Mouse (Mus musculus) erythroid progenitor cell, adult 5-6 weeks (primary cell): ENCODE results near the gene Rbm47. TPM values are rescaled to one million over a fixed set of nuclear protein-coding genes. Genes with fewer than 3 reads are reported as not detected.

Experiments
- ATAC-seq: replicated peaks from 2 replicates; pipeline ENCODE4 v1.8.0; 2016; ENCODE audit warnings: moderate number of reproducible peaks, mild to moderate bottlenecking, moderate TSS enrichment, inconsistent platforms; ENCODE audit not compliant: poor library complexity, low FRiP score, severe bottlenecking
- total RNA-seq, 2 experiments: library from RNA; stranded (forward) in 1 of 2; stranded (reverse) in 1 of 2; fragments of 150-400 nt in 1 of 2; fragments of 186-747, 209-891 nt in 1 of 2; gene quantifications; 2 replicates each; pipeline versions ENCODE4 v1.2.3 to v1.2.4; 2015 to 2017; ENCODE audit warnings: low replicate concordance in 2 of 2

Rbm47 gene
- total RNA-seq, 2 experiments from 2014 or later, result 0.42 to 4.7 TPM

DNA sequence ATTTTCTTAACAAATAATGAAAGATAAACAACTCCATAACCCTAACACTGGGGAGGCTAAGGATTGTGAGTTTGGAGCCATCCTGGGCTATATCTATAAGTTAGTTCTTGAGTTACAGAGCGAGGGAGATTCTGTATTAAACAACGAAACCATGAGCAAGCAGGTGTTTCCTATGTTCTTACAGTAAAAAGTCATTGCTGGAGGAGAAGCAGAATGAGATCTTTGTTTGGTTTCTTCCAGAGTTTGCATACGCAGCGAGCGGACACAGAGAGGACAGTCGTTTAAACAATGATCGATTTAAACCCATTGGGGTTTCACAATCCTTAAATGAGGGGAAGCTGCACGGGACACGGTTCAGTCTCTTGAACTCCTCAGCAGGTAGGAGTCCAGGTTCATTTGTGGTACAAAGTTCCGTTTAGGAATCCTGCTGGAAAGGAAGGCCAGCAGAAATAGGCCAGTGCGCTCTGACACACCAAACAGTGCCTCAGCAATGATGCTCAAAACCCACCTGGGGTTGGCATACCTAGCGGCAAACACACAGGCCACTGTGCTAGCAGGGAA lies 99.2 kb downstream of the Rbm47 start:
- no peak for ATAC-seq

DNA sequence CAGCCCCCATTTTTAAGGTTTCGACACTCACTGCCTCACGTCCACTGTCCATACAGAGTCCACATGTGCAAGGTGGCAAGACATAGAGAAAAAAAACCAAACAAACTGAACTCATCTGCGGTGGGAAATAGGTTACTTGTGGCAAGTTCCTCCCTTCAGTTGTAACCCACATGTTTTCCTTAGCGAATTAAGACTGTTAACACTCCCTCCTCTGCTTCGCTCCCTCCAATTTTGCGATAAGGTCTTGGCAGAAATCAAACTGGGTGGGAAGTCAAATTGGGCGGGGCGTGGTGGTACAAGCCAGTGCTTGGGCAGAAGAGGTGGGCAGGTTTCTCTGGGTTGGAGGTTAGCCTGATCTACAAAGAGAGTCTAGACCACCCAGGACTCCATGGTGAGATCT lies 101.2 kb downstream of the Rbm47 start:
- ATAC-seq, result no peak

DNA sequence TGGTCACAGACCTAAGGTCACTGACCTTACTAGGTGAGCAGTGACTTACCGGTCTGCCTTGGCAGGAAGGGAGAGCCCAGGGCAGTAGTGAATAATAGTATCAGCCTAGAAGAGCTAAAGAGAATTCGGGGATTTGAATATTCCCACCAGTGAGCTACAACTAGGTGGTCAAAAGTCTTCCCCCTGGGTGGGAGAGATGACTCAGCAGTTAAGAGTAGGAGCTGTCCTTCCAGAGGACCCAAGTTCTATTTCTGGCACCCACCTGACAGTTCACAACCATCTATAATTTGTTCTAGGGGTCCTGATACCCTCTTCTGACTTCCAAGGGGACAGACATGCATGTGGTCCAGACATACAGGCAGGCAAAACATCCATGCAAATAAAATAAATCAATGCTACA lies 102.6 kb downstream of the Rbm47 start:
- no peak for ATAC-seq

DNA sequence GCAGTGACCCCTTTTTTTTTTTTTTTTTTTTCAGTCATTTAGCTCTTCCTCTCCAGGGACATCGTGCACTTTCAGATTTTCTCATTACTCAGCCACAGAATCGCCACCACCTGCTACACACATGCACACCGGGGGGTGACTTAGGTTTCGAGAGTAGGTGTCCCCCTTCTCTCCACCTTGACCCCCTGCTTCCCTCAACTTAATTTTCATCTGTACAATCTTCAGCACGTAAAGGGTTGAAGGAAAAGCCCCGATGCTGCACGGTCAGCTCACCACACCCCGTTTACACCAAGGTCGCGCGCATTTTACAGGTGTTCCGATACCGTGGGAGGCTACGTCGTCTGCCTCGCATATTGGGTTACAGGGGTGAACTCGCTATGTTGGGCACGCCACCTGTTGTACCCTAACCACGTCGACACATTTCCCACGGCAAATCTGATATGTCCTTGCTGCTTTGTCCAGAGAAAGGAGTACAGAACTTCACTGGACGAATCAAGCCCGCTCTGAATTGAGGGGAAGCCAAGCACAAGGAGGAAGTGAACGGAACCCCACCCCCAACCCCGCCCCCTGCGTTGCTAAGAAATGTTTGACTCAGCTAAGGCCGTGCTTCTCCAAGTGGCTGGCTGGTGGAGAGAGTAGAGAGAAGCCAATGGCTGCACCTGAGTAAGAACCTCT lies 103.3 kb downstream of the Rbm47 start:
- ATAC-seq, result no peak

DNA sequence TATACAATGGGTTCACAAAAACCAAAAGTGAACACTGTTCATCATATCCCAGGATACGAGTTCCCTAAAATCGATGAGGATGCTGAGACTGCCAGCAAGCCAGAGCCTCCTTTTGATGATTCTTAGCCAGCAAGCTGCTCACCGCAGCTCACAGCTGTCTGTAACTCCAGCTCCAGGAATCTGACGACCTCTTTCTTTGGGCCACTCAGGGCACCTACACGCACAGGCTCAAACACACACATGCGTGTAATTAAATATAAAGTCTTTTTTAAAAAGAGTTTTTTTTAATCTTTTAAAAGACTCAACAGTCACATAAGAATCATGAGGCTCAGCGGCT lies 103.8 kb downstream of the Rbm47 start:
- ATAC-seq, result no peak

DNA sequence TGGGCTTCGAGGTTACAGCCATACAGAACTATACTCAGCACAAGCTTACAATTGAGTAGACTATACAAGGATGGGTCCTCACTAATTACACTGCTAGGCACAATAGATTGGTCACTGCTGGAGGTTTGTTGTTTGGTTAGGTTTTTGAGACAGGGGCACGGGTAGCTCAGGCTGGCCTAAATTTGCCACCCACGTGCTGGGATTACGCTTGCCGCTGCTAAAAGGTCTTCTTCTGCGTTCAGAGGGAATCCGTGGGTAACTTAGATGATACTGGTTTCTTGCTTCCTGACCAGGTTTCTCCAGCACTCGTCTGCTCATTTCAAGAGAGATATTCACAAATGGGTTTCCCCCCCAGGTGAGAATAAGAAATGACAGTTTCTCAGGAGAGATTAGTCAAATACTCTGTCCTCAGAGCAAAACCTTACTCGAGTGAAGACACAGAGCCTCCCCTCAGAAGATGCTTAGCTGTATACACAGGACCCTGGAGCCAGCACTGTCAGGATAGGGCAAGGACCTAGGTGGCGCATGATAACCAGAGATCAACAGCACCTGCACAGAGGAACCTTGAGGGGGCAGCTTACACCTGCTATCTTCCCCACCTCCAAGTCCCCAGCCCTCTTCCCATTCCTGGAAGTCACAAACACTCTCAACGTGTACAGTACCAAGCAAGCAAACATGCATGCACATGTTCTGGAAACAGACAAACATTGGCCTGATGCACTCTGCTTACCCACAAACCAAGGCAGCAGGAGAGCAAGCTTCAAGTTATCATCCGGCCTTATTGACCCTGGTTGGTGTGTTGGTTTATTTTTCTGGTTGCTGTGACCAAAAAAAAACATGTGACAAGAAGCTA lies 104.6 kb downstream of the Rbm47 start:
- ATAC-seq, result no peak

DNA sequence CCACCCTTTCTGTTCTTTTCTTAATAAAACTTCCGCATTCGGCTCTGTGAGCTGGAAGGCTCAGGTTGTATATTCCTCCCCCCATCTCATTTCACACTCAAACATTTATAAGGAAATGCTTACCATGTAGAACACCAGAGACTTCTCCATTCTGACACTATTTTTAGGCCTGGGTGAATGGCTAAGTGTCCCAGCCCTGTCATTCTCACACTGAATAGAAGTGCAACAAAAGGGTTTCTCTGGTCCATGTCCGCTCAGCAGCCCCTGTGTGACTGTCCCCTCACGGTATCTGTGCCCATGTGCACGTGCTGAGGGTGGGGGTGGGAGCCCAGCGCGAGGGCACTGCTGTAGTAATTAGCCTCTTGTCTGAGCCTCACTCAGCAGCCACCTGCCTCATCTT lies 105.7 kb downstream of the Rbm47 start:
- ATAC-seq, result no peak

DNA sequence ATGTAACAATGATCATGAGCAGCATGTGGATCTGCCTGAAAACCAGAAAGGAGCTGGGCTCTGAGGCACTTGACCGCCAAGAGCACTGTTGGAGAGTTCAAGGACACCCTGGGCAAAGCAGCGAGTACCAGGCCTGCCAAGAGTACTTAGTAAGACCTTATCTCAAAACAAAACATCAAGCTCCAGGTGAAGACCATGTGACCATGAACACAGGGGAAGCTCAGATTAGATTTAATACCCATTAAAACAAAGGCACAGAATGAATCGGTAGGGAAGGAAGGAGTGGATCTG lies 110.0 kb downstream of the Rbm47 start:
- ATAC-seq, result no peak

DNA sequence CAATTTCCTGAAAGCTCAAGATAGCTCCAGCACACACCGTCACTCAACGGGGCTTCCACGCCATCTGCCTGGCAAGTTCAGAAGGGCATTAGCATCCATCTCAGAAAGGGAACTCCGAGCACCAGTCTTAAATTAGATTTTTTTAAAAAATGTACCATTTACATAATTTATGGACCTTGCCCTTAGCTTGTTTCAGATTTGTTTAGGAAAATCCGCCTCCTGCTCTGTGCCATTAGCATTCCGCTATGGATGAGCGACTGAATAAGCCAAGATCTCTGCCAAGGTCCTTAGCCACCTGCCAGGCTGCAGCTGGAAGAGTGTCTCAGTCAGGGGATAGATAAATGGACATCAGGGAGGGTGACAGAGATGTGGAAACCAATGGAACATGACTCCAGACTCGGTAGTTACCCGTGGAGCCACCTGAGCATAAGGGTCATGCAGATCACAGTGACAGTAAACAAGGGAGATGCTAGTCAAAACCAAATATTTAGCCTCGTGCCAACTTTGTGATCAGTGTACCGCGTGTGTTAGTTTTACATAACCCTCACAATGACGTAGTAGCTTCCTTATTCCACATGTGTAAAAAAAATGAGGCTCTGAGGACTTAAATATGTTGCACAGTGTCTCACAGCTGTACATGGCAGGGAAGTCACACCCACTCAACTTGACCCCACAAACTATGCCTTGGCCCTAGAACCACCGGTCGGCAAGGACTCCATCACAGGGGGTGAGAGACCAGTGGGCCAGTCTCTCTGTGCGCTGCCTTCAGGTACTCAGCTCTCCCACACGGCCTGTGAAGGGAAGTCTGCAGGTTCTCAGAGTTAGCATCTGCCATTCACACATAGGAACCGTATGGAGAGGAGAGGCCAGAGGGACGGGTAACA lies 110.6 kb downstream of the Rbm47 start:
- no peak for ATAC-seq

DNA sequence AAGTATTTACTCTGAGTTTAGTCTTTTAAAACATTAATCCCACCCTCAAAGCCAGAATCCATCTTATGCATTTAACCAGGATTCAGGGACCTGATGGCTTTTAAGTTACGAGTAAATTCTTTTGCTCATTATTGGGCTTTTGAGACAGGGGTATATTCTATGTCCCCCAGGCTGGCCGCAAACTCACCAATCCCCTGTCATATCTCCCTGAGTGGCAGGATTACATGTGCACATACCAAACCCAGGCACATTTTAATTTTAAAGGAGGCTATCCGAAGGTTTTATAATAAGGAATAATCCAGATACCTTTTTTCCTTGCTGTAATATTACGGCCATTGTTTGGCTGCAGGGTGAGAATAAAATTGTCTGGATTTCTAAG lies 111.3 kb downstream of the Rbm47 start:
- ATAC-seq, result no peak

DNA sequence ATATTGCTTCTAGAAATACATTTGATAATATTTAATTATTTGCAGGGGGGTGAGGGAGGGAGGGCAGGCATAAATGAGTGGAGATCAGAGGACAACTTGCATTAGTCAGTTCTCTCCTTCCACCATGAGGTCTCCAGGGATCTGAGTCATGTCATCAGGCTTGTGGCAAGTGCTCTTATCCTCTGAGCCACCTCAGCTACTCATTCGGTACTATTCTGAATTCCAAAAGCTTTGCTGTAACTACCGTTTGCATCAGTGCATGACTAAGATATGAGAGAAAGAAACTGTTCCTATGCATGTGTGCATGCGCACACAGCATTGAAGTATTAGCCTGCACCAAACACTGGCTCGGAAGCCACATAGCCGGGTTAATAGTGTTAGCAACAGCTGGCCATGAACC lies 114.1 kb downstream of the Rbm47 start:
- no peak for ATAC-seq

DNA sequence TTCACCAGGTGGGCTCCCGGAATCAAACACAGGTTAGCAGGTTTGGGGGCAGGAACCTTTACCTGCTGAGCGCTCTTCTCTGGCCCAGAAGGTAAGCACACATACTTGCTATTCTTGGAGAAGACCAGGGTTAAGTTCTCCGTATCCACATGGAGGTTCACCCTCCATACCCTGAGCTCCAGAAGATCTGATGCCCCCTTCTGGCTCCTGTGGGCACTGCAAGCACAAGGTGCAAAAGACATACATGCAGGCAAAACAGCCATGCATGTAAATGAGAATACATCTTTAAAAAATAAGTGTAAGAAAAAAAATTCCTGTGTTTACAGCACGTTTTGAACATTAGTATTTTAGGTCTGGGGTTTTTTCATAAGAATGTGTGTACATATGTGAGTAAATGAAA lies 116.2 kb downstream of the Rbm47 start:
- no peak for ATAC-seq

DNA sequence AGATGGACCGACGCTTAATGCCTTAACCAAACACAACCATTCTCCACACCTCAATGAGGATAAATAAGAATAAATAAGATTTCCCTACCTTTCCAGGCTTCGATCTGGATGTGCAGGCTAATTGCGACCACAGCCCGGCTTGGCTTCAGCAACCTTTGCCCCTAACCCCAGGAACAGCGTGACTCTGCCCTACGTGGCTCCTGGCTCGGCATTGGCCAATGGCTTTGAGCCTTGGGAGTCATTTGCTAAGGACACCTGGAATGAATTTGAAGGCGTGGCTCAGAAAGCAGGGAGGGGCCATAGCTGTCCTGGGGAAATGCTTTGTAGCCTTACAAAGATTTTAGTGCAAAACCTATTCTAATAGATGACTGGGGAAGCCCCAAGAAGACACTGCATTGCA lies 118.5 kb downstream of the Rbm47 start:
- ATAC-seq, result no peak

DNA sequence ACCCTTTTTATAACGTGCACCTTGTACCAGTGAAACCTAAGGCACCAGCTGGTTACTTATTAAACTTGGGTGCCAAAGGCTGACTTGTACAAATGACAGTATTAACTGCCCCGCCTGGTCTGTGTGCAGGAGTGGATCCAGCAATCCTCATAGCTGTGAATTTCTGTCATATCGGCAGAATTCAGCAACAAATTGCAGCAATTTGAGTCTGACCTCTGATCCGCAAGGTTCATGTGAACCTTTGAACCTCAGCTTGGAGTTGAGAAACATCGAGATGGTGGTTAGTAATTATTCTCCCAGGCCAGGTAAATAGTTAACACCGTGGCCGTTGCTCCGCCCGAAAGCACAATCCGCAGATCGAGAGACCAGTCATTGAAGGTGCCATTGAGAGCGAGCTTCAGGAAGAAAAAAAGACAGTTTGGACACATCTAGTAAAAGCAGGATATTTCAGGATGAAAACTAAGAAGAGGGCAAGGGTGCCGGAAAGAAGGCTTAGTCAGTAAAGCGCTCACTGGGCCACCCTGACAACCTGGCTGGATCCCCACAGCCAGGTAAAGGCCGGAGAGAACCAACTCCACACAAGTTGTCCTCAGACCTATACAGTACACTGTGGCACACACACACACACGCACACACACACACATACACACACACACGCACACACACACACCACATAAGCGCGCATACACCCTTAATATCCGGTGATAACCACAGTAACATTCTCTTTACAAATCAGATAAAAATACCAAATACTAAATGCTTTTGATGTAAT lies 120.0 kb downstream of the Rbm47 start:
- ATAC-seq, result no peak

DNA sequence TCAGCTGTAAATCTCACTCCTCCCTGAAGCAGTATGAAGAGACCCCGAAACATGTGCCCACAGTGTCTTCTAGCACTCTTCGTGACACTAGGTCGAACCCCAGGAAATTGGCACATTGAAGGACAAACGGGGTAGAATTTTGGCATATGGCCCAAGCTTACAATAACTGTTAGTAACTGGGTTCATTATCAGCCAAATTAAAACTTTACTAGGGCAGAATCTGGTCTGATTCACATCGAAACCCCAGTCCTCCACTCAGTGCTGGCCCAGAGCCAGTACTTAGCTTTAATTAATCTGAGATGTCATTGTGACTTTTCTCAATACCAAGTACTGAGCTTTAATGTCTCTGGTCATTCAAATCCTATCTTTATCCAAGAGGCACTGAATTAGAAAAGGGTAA lies 122.1 kb downstream of the Rbm47 start:
- no peak for ATAC-seq

DNA sequence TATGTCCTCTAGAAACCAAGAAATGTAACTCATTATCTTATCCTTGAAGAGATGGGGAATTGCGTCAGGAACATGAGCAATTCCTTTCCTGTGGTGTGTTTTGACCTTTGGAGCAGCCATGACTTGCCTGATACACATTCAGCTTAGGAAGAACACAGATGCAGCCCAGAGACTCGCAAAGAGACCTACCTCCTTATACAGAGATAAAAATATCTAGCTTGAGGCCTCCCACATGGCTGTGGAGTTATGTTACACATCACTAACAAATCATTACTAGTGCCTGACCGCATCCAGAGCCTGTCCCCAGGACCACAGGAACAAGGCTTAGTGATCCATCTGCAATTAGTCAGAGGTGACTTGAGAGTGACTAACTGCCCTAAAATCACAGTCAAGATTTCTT lies 126.6 kb downstream of the Rbm47 start:
- ATAC-seq, result no peak

DNA sequence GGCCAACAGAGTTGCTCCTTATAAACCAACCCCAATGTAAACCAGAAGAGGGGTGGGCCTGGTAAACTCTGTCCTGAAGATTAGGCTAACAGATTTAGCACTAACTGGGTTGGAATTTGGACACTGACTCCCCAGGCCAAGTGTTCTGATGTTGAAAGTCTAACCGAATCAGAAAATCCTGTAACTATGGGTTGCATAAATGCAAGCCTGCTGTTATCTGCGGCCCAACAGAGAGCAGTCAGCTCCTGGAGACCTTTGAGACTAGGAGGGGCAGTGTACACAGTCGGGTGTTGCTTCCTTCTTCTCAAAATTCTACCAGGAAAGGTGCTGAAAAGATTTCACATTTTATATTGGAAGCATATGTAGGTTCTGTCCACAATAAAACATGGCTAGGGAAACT lies 129.0 kb downstream of the Rbm47 start:
- ATAC-seq, result no peak

DNA sequence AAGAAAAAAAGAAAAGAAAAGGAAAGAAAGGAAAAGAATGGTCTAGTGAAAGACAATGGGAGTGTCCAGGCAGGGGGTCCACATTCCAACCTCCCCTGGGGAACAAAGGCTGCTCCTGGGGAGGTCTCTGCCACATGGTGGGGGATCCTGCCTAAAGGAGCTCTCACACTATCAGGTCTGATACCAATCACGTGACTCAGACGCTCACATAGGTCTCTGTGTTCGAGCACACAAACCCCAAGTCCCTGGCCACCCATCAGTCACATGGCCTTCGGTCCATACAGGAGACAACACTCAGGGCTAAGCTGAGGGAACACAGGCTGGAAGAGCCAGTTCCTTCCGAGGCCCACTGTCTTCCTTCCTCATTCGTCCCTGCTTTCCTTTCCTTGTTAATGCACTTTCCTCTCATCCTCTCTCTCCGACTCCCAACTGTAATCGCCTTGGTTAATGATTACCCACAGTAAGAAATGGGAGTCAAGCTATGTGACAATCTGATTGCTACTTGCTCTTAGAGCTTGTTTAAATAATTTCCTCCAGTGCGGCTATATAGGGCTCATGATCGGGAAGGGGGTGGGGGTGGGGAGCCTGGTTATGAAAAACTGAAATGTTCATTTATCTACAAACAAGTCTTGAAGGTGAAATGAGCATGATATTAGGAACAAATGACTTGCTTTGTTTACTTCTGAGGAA lies 130.1 kb downstream of the Rbm47 start:
- no peak for ATAC-seq

DNA sequence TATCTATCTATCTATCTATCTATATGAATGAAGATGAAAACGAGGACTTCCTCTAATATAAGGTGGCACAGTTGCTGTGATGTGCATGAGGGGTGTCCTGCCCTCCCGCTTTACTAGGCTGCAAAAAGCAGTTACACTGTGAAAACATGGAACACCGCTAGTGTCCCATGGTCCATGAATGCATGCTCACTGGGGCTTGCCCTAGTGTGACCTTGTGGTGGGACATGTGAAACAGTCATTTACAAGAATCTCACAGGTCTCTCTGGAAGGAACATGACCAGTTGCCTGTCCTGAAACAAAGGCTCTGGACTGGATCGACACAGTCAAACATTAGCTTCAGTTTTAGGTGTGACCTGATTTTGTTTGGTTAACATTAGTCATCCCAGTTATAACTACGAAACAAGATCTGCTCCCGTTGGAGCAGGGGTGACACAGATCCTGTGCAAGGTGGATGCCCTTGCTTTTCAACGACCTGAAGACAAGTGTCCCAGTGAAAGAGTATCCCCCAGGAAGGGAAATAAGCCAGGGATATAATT lies 132.1 kb downstream of the Rbm47 start:
- ATAC-seq, result no peak
